Mouse (Mus musculus): ENCODE results near the gene Dcbld2. TPM values are rescaled to one million over a fixed set of nuclear protein-coding genes. Genes with fewer than 3 reads are reported as not detected.

The Dcbld2 gene
- polyA plus RNA-seq, 1 experiment from 2014 or later, result 9.2 TPM

- Histone ChIP-seq H3K9ac (ENCODE audit: low read length) (no peak overlapping the region), H3K9me3 (ENCODE audit: control insufficient read depth, low read length) (peaks cover 6% of the 10 kb centered on the region; the same call in 1 of the 2 replicates), H3K4me3 (ENCODE audit: low read depth, low read length) (no peak overlapping the region), H3K27ac (ENCODE audit: low read depth) (no peak overlapping the region), H3K4me1 (replicated peaks; ENCODE audit: control insufficient read depth, insufficient read depth, low read length) (no peaks in the 10 kb centered on the region), H3K36me3 (ENCODE audit: control insufficient read depth, insufficient read depth, low read length) (peaks cover 5% of the 10 kb centered on the region; the same call in 1 of the 2 replicates), H3K27me3 (replicated peaks; ENCODE audit: control insufficient read depth, insufficient read depth, low read length) (no peaks in the 10 kb centered on the region), H3K4me2 (ENCODE audit: low read length) (no peak overlapping the region)
- ATAC-seq (replicated peaks; ENCODE audit: low FRiP score, low TSS enrichment, low read depth), result no peak
- WGBS, result 85% methylated on average over 5 of the region's 5 CpGs
- DNase-seq (ENCODE audit: low spot score), result no peak
Measured at GRCm38 (mm10) chr16:58481906-58482270, 73.6 kb downstream of the Dcbld2 start.

- 53% methylated on average over 3 of the region's 3 CpGs for WGBS
- Histone ChIP-seq H3K4me3 (ENCODE audit: low read depth, low read length) (no peak overlapping the region), H3K4me1 (replicated peaks; ENCODE audit: control insufficient read depth, insufficient read depth, low read length) (no peaks in the 10 kb centered on the region), H3K9me3 (ENCODE audit: control insufficient read depth, low read length) (peaks cover 6% of the 10 kb centered on the region; the same call in 1 of the 2 replicates), H3K27me3 (replicated peaks; ENCODE audit: control insufficient read depth, insufficient read depth, low read length) (no peaks in the 10 kb centered on the region), H3K36me3 (ENCODE audit: control insufficient read depth, insufficient read depth, low read length) (peaks cover 5% of the 10 kb centered on the region; the same call in 1 of the 2 replicates), H3K27ac (ENCODE audit: low read depth) (no peak overlapping the region), H3K9ac (ENCODE audit: low read length) (no peak overlapping the region), H3K4me2 (ENCODE audit: low read length) (no peak overlapping the region)
- DNase-seq (ENCODE audit: low spot score) (no peak), ATAC-seq (replicated peaks; ENCODE audit: low FRiP score, low TSS enrichment, low read depth) (no peak)
Measured at GRCm38 (mm10) chr16:58482296-58482695, 74.1 kb downstream of the Dcbld2 start.

- Histone ChIP-seq H3K4me1 (replicated peaks; ENCODE audit: control insufficient read depth, insufficient read depth, low read length) (no peaks in the 10 kb centered on the region), H3K9me3 (ENCODE audit: control insufficient read depth, low read length) (no peaks in the 10 kb centered on the region), H3K4me2 (ENCODE audit: low read length) (no peak overlapping the region), H3K4me3 (ENCODE audit: low read depth, low read length) (no peak overlapping the region), H3K27me3 (replicated peaks; ENCODE audit: control insufficient read depth, insufficient read depth, low read length) (no peaks in the 10 kb centered on the region), H3K36me3 (ENCODE audit: control insufficient read depth, insufficient read depth, low read length) (peaks cover 7% of the 10 kb centered on the region), H3K9ac (ENCODE audit: low read length) (no peak overlapping the region), H3K27ac (ENCODE audit: low read depth) (no peak overlapping the region)
- 85% methylated on average over 6 of the region's 6 CpGs for WGBS
- no peak for ATAC-seq (replicated peaks; ENCODE audit: low FRiP score, low TSS enrichment, low read depth)
- DNase-seq (ENCODE audit: low spot score), result no peak
Measured at GRCm38 (mm10) chr16:58487861-58488260, 79.6 kb downstream of the Dcbld2 start.

GRCm38 (mm10) chr16:58496791-58497190 lies 88.5 kb downstream of the Dcbld2 start:
- no peaks in the 10 kb centered on the region for H3K9me3 ChIP-seq (ENCODE audit: control insufficient read depth, low read length)
- H3K4me2 ChIP-seq (ENCODE audit: low read length), result no peak overlapping the region
- H3K9ac ChIP-seq (ENCODE audit: low read length), result no peak overlapping the region
- ATAC-seq (replicated peaks; ENCODE audit: low FRiP score, low TSS enrichment, low read depth), result no peak
- DNase-seq (ENCODE audit: low spot score), result no peak
- H3K27ac ChIP-seq (ENCODE audit: low read depth), result no peak overlapping the region
- H3K4me3 ChIP-seq (ENCODE audit: low read depth, low read length), result no peak overlapping the region
- peaks cover 5% of the 10 kb centered on the region; the same call in 1 of the 2 replicates for H3K36me3 ChIP-seq (ENCODE audit: control insufficient read depth, insufficient read depth, low read length)
- H3K27me3 ChIP-seq (replicated peaks; ENCODE audit: control insufficient read depth, insufficient read depth, low read length), result no peaks in the 10 kb centered on the region
- peaks cover 7% of the 10 kb centered on the region; the same call in 1 of the 2 replicates for H3K4me1 ChIP-seq (replicated peaks; ENCODE audit: control insufficient read depth, insufficient read depth, low read length)

DNA sequence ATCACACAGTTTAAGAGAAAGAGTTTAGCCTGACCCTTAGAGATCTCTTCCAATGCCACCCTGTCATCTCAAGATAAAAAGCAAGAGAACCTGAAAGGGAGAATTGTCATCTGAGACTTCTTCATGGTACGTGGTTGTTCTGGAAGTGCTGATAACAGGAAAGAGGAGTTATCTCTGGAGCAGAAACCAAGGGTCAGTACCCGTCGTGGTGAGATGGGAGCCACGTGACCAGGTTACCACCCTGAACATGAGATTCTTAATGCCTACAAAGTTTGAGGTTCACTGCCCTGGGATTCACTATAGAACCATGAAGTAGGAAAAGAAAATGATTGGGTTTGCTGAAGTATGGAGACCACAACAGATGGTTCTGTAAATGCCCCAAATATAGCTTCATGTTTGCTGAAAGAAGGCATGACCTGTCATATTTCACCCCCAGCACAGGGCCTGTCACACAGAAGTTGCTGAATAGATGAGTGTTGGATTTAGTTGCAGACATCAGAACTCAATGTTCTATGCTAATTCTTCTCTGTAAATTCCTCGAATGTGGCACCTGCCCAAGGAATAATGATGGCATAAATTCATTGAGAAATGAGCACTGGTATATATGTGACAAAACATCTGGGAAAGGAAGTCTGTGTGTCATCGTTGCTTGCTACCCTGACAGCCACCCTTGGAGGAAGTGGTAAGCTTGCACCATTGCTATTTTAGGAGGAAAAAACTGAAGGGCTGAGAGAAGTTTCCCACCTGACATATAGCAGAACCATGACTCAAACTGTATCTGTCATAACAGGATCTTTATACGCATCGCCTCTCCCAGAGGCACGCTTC lies 89.9 kb downstream of the Dcbld2 start:
- ATAC-seq (replicated peaks; ENCODE audit: low FRiP score, low TSS enrichment, low read depth), result no peak
- no peak overlapping the region for H3K27ac ChIP-seq (ENCODE audit: low read depth)
- H3K36me3 ChIP-seq (ENCODE audit: control insufficient read depth, insufficient read depth, low read length), result 0 out of 2 replicates have a peak, but pooled peaks cover under 1% of the 10 kb centered on the region
- DNase-seq (ENCODE audit: low spot score), result no peak
- 60% methylated on average over 9 of the region's 9 CpGs for WGBS
- H3K4me3 ChIP-seq (ENCODE audit: low read depth, low read length), result no peak overlapping the region
- H3K9ac ChIP-seq (ENCODE audit: low read length), result no peak overlapping the region
- peaks cover 13% of the 10 kb centered on the region for H3K4me1 ChIP-seq (replicated peaks; ENCODE audit: control insufficient read depth, insufficient read depth, low read length)
- no peaks in the 10 kb centered on the region for H3K27me3 ChIP-seq (replicated peaks; ENCODE audit: control insufficient read depth, insufficient read depth, low read length)
- no peak overlapping the region for H3K4me2 ChIP-seq (ENCODE audit: low read length)
- no peaks in the 10 kb centered on the region for H3K9me3 ChIP-seq (ENCODE audit: control insufficient read depth, low read length)

DNA sequence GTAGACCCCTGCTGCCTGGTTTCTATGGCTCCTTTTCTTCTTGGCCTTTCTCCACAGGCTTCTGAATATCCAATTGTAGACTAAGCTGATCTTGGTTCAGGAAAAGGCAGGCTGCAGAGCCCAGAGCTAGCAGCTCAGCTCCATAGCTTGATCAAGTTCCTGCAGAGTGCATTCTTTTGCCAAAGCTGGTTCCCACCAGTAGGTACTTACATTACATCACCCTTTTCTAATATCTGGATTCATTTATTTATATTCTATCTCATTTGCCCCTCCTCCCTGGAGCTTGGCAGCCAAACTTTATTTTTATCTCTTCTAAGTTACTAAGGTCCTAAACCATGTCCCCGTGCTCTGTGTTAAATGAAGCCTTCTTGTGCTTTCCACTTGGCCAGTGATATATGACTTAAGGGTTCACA lies 90.9 kb downstream of the Dcbld2 start:
- DNase-seq (ENCODE audit: low spot score) (no peak), ATAC-seq (replicated peaks; ENCODE audit: low FRiP score, low TSS enrichment, low read depth) (no peak)
- no peaks in the 10 kb centered on the region for H3K36me3 ChIP-seq (ENCODE audit: control insufficient read depth, insufficient read depth, low read length)
- no peaks in the 10 kb centered on the region for H3K9me3 ChIP-seq (ENCODE audit: control insufficient read depth, low read length)
- H3K4me1 ChIP-seq (replicated peaks; ENCODE audit: control insufficient read depth, insufficient read depth, low read length), result peaks cover 13% of the 10 kb centered on the region
- H3K4me2 ChIP-seq (ENCODE audit: low read length), result no peak overlapping the region
- WGBS, result 40% methylated on average over 1 of the region's 1 CpGs
- no peak overlapping the region for H3K27ac ChIP-seq (ENCODE audit: low read depth)
- H3K27me3 ChIP-seq (replicated peaks; ENCODE audit: control insufficient read depth, insufficient read depth, low read length), result no peaks in the 10 kb centered on the region
- no peak overlapping the region for H3K9ac ChIP-seq (ENCODE audit: low read length)
- H3K4me3 ChIP-seq (ENCODE audit: low read depth, low read length), result no peak overlapping the region

GRCm38 (mm10) chr16:58499650-58500049 lies 91.4 kb downstream of the Dcbld2 start:
- no peaks in the 10 kb centered on the region for H3K9me3 ChIP-seq (ENCODE audit: control insufficient read depth, low read length)
- no peak overlapping the region for H3K4me2 ChIP-seq (ENCODE audit: low read length)
- no peak overlapping the region for H3K9ac ChIP-seq (ENCODE audit: low read length)
- 84% methylated on average over 5 of the region's 5 CpGs for WGBS
- H3K4me3 ChIP-seq (ENCODE audit: low read depth, low read length), result no peak overlapping the region
- H3K27ac ChIP-seq (ENCODE audit: low read depth), result no peak overlapping the region
- peaks cover 13% of the 10 kb centered on the region for H3K4me1 ChIP-seq (replicated peaks; ENCODE audit: control insufficient read depth, insufficient read depth, low read length)
- no peaks in the 10 kb centered on the region for H3K36me3 ChIP-seq (ENCODE audit: control insufficient read depth, insufficient read depth, low read length)
- ATAC-seq (replicated peaks; ENCODE audit: low FRiP score, low TSS enrichment, low read depth), result no peak
- H3K27me3 ChIP-seq (replicated peaks; ENCODE audit: control insufficient read depth, insufficient read depth, low read length), result no peaks in the 10 kb centered on the region
- no peak for DNase-seq (ENCODE audit: low spot score)

DNA sequence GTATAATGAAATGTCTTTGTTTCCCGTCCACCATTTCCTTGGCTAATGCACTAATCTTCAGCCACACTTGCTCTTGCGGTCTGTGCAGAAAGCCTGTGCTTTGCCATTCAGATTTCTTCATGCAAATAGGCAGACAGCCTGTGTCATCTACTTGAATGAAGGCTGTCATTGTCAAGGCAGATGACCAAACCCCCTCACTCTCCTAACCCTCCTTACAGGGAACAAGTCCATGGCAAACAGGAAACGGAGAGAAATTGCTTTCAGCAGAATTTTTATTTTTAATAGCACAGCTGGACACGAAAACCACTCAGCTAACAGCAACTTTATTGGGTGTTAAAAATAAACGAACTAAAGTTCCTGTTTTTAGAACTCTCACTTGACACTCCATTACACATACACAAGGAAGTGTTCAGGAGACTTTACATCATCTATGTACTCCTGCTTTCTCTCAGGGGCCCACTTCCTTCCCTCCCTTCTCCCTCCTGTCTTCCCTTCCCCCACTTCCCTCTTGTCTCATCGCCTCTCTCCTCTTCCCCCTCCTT lies 93.6 kb downstream of the Dcbld2 start:
- no peak overlapping the region for H3K4me3 ChIP-seq (ENCODE audit: low read depth, low read length)
- DNase-seq (ENCODE audit: low spot score), result no peak
- ATAC-seq (replicated peaks; ENCODE audit: low FRiP score, low TSS enrichment, low read depth), result no peak
- no peaks in the 10 kb centered on the region for H3K27me3 ChIP-seq (replicated peaks; ENCODE audit: control insufficient read depth, insufficient read depth, low read length)
- H3K36me3 ChIP-seq (ENCODE audit: control insufficient read depth, insufficient read depth, low read length), result no peaks in the 10 kb centered on the region
- H3K9ac ChIP-seq (ENCODE audit: low read length), result no peak overlapping the region
- H3K4me2 ChIP-seq (ENCODE audit: low read length), result no peak overlapping the region
- WGBS, result 28% methylated on average over 6 of the region's 6 CpGs
- no peaks in the 10 kb centered on the region for H3K9me3 ChIP-seq (ENCODE audit: control insufficient read depth, low read length)
- peak overlapping the region; percentile 40; the same call in 1 of the 2 replicates for H3K27ac ChIP-seq (ENCODE audit: low read depth)
- peaks cover 13% of the 10 kb centered on the region for H3K4me1 ChIP-seq (replicated peaks; ENCODE audit: control insufficient read depth, insufficient read depth, low read length)
